Mouse (Mus musculus) forebrain, embryonic 13.5 days (tissue): Measurements from ENCODE around the gene Fsd2. TPM values are rescaled to one million over a fixed set of nuclear protein-coding genes. Genes with fewer than 3 reads are reported as not detected.

ENCODE experiments used
- ATAC-seq: fragments of 200-750 bp; cut with Nextera tagmentation; 2 replicates; pipeline ENCODE4 v1.8.0; 2017
- H3K27ac ChIP-seq: fragments of 300-500 bp; sonication (generic); 2 replicates; pipeline ENCODE4 v1.5.1; 2015; ENCODE audit warnings: inconsistent platforms, mild to moderate bottlenecking, moderate library complexity
- H3K27me3 ChIP-seq: fragments of 300-500 bp; sonication (generic); 2 replicates; pipeline ENCODE4 v1.6.1; 2015; ENCODE audit warnings: mild to moderate bottlenecking, inconsistent platforms
- H3K36me3 ChIP-seq: fragments of 300-500 bp; sonication (generic); 2 replicates; pipeline ENCODE4 v1.6.1; 2015; ENCODE audit warnings: mild to moderate bottlenecking, inconsistent platforms; ENCODE audit not compliant: poor library complexity, severe bottlenecking
- H3K4me1 ChIP-seq: fragments of 300-500 bp; sonication (generic); 2 replicates; pipeline ENCODE4 v1.6.1; 2015; ENCODE audit warnings: inconsistent platforms
- H3K4me2 ChIP-seq: fragments of 300-500 bp; sonication (generic); 2 replicates; pipeline ENCODE4 v1.6.1; 2015; ENCODE audit warnings: inconsistent platforms, mild to moderate bottlenecking, moderate library complexity
- H3K4me3 ChIP-seq: fragments of 300-500 bp; sonication (generic); 2 replicates; pipeline ENCODE4 v1.5.1; 2015; ENCODE audit warnings: mild to moderate bottlenecking, inconsistent platforms
- H3K9ac ChIP-seq: fragments of 300-500 bp; sonication (generic); 2 replicates; pipeline ENCODE4 v1.6.1; 2015; ENCODE audit warnings: mild to moderate bottlenecking, inconsistent platforms
- H3K9me3 ChIP-seq: fragments of 300-500 bp; sonication (generic); replicated peaks from 2 replicates; pipeline ENCODE4 v1.6.1; 2016; ENCODE audit warnings: inconsistent platforms
- WGBS: fragments of 180-500 bp; shearing (Covaris S2); methylation state at CpG from one replicate; pipeline ENCODE4 v1.1.7; 2015; 5-methylcytosine and 5-hydroxymethylcytosine counted together
- polyA plus RNA-seq: library from polyadenylated mRNA; unstranded; fragments of >200 nt; fragmentation: Nextera tagmentation; extraction: Ambion mirVana; gene quantifications from 2 replicates; pipeline ENCODE4 v1.2.1, GENCODE M21; 2015

The Fsd2 gene
- polyA plus RNA-seq, 1 experiment from 2014 or later, result 0.10 TPM

DNA sequence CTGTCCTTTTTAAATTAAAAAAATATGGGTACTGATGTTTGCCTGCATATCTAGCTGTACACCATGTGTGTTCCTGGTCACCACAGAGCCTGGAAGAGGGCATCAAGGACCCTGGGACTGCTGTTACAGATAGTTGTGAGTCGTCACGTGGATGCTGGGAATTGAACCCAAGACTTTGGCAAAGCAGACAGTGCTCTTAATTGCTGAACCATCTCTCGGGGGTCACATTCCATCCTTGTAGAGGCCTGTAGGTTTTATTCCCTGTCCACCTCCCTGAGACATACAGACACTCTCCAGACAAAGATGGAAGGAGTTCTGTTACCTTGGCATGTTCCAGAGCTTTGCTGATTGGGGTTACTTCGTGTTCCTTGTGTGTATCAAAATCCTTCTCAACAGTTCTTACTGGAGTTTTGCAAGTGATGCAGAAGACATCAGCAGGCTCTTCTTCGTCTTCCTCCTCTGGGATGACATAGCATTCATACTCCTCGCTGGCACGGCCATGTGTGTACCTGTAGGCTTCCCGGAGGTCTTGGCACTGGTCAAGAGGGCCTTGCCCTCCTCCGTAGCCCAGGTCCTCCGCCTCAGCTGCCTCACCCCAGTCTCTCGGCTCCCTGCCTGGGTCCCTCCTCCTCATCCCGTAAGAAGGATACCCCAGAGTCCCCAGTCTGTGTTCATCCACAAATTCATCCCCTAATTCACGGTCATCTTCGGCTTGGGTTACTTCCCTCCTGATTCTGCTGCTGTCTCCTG is 7.3 kb downstream of the Fsd2 start:
- no peaks in the 10 kb centered on the region for H3K27me3 ChIP-seq
- peaks cover 14% of the 10 kb centered on the region for H3K4me1 ChIP-seq
- 89% methylated on average over 14 of the region's 14 CpGs for WGBS
- no peak for ATAC-seq
- H3K4me3 ChIP-seq, result no peak overlapping the region
- no peak overlapping the region for H3K9ac ChIP-seq
- 0 out of 2 replicates have a peak overlapping the region, but pooled peaks have one; percentile 10 for H3K27ac ChIP-seq
- H3K9me3 ChIP-seq, result no peaks in the 10 kb centered on the region
- no peaks in the 10 kb centered on the region for H3K36me3 ChIP-seq
- H3K4me2 ChIP-seq, result no peak overlapping the region

DNA sequence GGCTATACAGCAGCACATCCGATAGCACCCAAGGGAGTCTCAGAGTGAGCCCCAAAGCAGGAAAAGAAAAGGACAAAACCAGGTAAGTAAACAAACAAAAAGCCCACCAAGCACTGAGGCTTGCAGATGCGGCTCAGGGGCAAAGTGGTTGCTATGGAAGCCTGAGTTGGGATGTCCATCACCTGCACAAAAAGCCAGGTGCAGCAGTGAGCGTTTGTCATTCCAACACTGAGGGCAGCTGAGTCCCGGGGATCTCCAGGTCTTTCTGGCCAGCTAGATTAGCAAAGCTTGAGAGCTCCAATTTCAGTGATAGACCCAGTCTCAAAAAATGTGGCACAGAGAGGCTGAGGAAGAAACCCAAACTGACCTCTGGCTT is 8.8 kb downstream of the Fsd2 start:
- Histone ChIP-seq H3K9ac (no peak overlapping the region), H3K4me3 (no peak overlapping the region), H3K27ac (no peak overlapping the region), H3K4me1 (peaks cover 14% of the 10 kb centered on the region), H3K36me3 (no peaks in the 10 kb centered on the region), H3K9me3 (no peaks in the 10 kb centered on the region), H3K4me2 (no peak overlapping the region), H3K27me3 (no peaks in the 10 kb centered on the region)
- no peak for ATAC-seq
- WGBS, result 78% methylated on average over 4 of the region's 4 CpGs

DNA sequence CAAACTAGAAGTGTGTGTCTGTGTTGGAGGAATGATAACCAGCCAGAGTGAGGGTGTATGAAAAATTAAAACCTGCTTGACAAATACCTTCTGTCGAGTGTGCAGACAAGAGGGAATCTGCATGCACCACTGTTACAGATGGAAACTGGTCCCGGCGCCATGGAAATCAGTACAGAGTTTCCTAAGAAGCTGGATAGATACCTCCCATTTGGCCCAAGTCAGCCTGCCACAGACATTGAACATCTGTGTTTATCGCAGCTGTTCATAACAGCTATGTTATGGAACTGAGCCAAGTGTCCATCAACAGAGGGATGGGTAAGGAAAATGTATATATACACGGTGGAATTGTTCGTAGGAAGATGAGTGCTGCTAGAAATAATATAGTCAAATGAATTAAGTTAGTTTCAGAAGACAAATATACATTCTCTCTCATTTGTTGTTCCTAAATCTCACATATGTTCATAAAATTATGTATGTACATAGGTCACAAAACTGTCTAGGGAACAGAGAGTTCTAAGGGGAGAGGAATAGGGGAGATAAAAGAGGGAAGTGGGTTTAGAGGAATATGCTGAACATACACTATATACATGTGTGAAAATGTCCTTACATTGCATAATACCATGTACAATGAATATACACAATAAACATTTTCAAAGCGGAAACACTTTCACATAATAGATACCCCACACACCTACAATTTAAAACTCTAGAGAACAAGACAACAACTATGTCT is 9.3 kb downstream of the Fsd2 start:
- Histone ChIP-seq H3K27me3 (no peaks in the 10 kb centered on the region), H3K27ac (no peak overlapping the region), H3K4me1 (peaks cover 14% of the 10 kb centered on the region), H3K36me3 (no peaks in the 10 kb centered on the region), H3K9ac (no peak overlapping the region), H3K4me2 (no peak overlapping the region), H3K9me3 (no peaks in the 10 kb centered on the region), H3K4me3 (no peak overlapping the region)
- ATAC-seq, result 0 out of 2 replicates have a peak, but pooled peaks have one; percentile 24
- 79% methylated on average over 7 of the region's 7 CpGs for WGBS

DNA sequence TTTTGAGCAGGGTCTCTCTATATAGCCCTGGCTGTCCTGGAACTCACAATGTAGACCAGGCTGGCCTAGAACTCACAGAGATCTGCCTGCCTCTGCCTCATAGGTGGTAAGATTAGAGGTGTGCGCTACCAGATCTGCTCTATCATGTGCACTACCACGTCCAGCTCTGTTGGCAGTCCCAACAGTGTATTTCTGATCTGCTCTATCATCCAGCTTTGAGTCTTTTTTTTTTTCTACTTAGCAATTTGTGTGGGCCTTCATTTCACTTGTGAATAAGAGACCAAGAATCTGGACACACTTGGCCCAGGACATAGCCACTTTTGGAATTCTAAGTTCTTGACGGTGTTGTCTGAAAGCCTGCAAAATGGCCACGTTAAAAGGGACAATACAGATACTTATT is 9.9 kb downstream of the Fsd2 start:
- no peaks in the 10 kb centered on the region for H3K36me3 ChIP-seq
- no peaks in the 10 kb centered on the region for H3K27me3 ChIP-seq
- no peak overlapping the region for H3K4me3 ChIP-seq
- H3K27ac ChIP-seq, result no peak overlapping the region
- WGBS, result 88% methylated on average over 4 of the region's 4 CpGs
- peaks cover 14% of the 10 kb centered on the region for H3K4me1 ChIP-seq
- H3K4me2 ChIP-seq, result no peak overlapping the region
- no peak for ATAC-seq
- no peaks in the 10 kb centered on the region for H3K9me3 ChIP-seq
- no peak overlapping the region for H3K9ac ChIP-seq

DNA sequence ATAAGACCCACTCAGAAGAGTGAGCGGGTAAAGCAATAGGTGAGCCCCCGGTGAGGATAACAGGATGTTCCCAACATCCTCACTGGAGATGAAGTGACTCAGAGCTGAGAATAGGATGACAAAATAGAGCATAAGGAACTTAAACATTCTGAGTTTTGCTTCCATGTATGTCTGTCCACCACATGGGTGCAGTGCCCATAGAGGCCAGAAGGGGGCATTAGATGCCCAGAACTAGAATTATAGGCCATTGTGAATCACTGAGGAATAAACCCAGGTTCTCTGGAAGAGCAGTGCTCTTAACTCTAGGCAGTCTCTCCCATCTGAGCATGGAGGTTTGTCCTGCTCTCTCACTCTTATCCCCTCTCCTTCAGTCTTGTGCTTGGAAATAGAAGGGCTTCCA is 12.4 kb downstream of the Fsd2 start:
- H3K4me2 ChIP-seq, result no peak overlapping the region
- no peak overlapping the region for H3K9ac ChIP-seq
- 91% methylated on average over 2 of the region's 2 CpGs for WGBS
- H3K4me1 ChIP-seq, result no peaks in the 10 kb centered on the region
- no peak overlapping the region for H3K4me3 ChIP-seq
- no peak overlapping the region for H3K27ac ChIP-seq
- no peaks in the 10 kb centered on the region for H3K36me3 ChIP-seq
- H3K27me3 ChIP-seq, result no peaks in the 10 kb centered on the region
- ATAC-seq, result no peak
- no peaks in the 10 kb centered on the region for H3K9me3 ChIP-seq

DNA sequence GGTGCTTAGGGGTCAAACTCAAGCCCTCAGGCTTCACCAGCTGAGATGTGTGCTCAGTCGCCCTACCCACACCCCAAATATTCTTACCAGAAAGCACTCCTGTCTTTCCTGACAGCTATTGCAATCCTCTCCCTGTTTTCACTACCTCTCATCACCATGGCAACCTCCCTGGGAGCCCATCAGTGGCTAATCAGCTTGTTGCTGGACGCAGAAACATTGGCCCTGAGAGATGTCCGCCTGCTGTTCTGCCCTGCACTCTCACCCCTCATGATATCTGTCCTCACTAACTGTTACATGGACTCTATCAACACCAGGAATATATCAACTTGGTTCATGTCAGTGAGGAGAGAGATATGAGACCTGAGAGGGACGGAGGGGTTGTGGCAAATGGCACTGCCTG is 13.2 kb downstream of the Fsd2 start:
- Histone ChIP-seq H3K4me2 (no peak overlapping the region), H3K36me3 (no peaks in the 10 kb centered on the region), H3K9ac (no peak overlapping the region), H3K4me3 (no peak overlapping the region), H3K9me3 (no peaks in the 10 kb centered on the region), H3K27ac (no peak overlapping the region), H3K4me1 (no peaks in the 10 kb centered on the region), H3K27me3 (no peaks in the 10 kb centered on the region)
- WGBS, result 53% methylated on average over 4 of the region's 4 CpGs
- ATAC-seq, result no peak

DNA sequence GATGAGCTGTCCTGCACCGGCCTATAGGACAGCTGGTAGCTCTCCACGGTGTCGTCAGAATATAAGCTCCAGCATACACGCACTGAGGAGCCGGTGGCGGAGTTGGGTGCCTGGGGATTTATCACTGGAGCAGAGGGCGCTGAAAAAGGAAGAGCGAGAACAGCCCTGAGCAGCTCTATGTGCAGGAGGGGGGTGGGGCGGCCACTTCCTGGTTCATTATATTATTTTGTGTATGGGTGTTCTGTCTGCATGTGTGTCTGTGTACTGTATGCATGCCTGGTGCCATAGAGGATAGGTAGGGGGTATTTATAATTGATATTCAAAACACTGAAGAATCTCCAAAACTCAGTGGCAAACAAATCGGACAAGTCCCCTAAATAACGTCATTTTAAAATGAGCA is 17.9 kb downstream of the Fsd2 start:
- Histone ChIP-seq H3K4me3 (no peak overlapping the region), H3K36me3 (no peaks in the 10 kb centered on the region), H3K27me3 (no peaks in the 10 kb centered on the region), H3K27ac (no peak overlapping the region), H3K9me3 (no peaks in the 10 kb centered on the region), H3K4me1 (no peaks in the 10 kb centered on the region), H3K9ac (no peak overlapping the region), H3K4me2 (no peak overlapping the region)
- 76% methylated on average over 11 of the region's 11 CpGs for WGBS
- no peak for ATAC-seq

DNA sequence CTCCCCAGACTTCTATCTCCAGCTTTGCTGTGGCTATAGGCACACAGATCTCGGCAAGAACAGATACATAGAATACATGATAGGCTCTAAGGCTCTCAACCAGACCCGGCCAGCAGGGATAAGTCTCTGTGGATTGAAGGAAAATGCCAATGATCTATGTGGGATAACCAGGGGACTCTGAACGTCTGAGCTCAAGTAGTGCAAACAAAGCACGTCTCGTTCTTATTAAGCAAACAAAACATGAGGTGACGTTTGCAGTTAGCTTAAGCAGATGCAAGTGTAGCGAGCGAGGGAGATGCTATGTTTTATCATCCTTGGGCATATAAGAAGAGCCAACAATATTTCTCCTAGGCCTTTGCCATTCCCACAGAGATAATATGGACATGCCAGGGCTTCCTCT is 23.8 kb downstream of the Fsd2 start:
- Histone ChIP-seq H3K4me1 (peaks cover 13% of the 10 kb centered on the region), H3K9me3 (no peaks in the 10 kb centered on the region), H3K4me2 (no peak overlapping the region), H3K9ac (no peak overlapping the region), H3K27ac (no peak overlapping the region), H3K27me3 (no peaks in the 10 kb centered on the region), H3K36me3 (no peaks in the 10 kb centered on the region), H3K4me3 (no peak overlapping the region)
- no peak for ATAC-seq
- 79% methylated on average over 8 of the region's 8 CpGs for WGBS

DNA sequence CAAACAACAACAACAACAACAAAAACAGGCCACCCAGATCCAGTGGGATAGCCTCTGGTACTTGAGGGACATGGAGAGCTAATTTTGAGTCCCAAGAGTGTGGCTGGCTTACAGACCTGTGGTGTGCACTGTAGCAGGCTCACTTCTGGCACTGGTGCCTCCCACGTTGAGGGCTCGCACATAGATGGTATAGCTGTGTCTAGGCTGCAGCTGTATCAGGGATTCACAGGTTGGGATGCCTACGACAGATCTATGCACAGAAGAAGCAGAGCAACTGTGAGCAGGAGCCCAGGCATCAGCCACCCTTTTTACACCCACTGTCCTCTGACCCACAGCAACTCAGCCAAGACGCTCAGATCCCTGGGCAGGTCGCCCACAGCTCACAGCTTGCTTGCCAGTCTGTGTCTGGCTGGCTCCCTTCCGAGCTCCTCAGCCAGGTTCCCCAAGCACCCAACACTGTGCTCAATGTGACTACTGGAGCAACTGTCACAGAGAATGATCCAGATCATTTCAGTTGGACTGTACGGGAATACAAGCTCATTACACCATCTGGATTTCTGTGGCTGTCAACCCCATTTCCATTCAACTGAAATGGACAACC is 24.7 kb downstream of the Fsd2 start:
- no peaks in the 10 kb centered on the region for H3K36me3 ChIP-seq
- peaks cover 13% of the 10 kb centered on the region for H3K4me1 ChIP-seq
- no peaks in the 10 kb centered on the region for H3K27me3 ChIP-seq
- H3K4me3 ChIP-seq, result no peak overlapping the region
- no peaks in the 10 kb centered on the region for H3K9me3 ChIP-seq
- H3K9ac ChIP-seq, result no peak overlapping the region
- WGBS, result 87% methylated on average over 7 of the region's 7 CpGs
- no peak overlapping the region for H3K27ac ChIP-seq
- H3K4me2 ChIP-seq, result no peak overlapping the region
- no peak; the same call in 1 of the 2 replicates for ATAC-seq

DNA sequence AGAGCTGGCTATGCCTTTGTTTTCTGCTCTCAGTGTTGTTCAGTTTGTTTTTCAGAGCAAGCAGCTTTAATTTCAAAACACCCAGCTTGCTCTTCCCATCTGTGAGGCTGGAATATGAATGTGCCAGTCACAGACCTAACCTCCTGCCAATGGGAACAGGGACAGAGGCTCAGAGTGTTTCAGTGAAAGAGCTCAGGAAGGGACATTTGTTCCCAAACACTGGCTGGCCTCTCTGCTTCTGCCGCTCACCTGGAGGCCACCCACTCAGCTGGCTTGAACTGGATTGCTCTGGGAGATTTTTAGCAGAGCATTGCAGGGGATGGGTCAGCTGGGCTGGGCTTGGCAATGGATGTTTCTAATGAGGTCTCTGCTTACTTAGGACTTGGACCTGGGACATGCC is 25.7 kb downstream of the Fsd2 start:
- Histone ChIP-seq H3K4me1 (peaks cover 13% of the 10 kb centered on the region), H3K4me3 (no peak overlapping the region)
- no peak for ATAC-seq

DNA sequence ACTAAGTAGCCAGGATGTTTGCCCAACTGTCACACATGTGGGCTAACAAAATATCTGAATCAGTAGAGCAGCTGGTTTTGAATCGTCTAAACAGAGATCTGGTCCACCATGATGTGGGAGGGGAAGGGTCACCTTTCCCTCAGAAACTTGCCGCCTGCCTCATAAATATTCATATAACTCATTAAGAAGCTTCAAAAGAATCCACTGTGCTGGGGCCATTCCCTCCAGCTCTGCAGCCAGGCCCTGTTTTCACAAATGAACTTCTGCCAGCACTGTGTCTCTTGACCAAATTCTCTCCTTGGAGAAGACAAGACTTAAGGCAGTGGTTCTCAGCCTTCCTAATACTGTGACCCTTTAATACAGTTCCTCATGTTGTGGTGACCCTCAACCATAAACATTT is 27.2 kb downstream of the Fsd2 start:
- 6% methylated on average over 2 of the region's 2 CpGs for WGBS
- peak; percentile 57; the same call in 1 of the 2 replicates for ATAC-seq
- Histone ChIP-seq H3K9me3 (no peaks in the 10 kb centered on the region), H3K27me3 (no peaks in the 10 kb centered on the region), H3K27ac (no peak overlapping the region), H3K36me3 (peaks cover 11% of the 10 kb centered on the region), H3K4me3 (no peak overlapping the region), H3K4me2 (no peak overlapping the region), H3K9ac (no peak overlapping the region), H3K4me1 (peaks cover 13% of the 10 kb centered on the region)

More for the DNA sequence above, 25.7 kb downstream of the Fsd2 start:
- Histone ChIP-seq H3K9ac (no peak overlapping the region), H3K27me3 (no peaks in the 10 kb centered on the region), H3K27ac (peak overlapping the region; percentile 20; the same call in 1 of the 2 replicates), H3K9me3 (no peaks in the 10 kb centered on the region), H3K36me3 (no peaks in the 10 kb centered on the region), H3K4me2 (no peak overlapping the region)
- 38% methylated on average over 1 of the region's 1 CpGs for WGBS

DNA sequence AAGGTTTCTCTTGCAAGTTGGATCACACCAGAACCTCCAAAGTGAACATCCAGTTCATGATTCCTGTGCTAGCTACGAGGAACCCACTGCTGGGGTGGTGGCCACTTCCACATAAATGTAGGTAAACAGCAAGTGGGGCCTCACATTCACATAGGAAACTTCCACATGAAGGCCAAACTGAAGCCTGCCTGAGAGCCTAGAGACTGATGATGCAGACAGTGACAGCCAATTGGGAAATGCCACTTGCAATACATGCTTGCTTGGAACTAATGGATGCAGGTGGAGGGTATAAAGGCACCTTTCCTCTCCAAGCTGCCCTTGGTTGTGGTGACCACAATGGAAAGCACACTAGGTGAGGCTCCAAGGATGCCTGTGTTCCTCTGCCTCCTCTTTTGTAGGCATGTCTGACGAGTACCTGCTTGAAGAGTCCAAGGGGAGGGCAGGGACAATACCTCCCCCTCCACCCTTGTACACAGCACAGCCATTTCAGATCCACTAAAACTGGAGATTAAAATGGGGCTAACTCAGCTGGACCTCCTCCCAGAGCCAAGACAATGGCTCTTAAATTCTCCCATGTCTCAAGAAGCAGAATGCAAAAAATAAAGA is 28.6 kb downstream of the Fsd2 start:
- no peaks in the 10 kb centered on the region for H3K27me3 ChIP-seq
- no peak overlapping the region for H3K9ac ChIP-seq
- H3K9me3 ChIP-seq, result no peaks in the 10 kb centered on the region; the same call in 1 of the 2 replicates
- H3K4me3 ChIP-seq, result no peak overlapping the region
- H3K4me2 ChIP-seq, result no peak overlapping the region
- peaks cover 25% of the 10 kb centered on the region for H3K36me3 ChIP-seq
- ATAC-seq, result no peak
- peaks cover 13% of the 10 kb centered on the region for H3K4me1 ChIP-seq
- WGBS, result 70% methylated on average over 2 of the region's 2 CpGs
- H3K27ac ChIP-seq, result no peak overlapping the region
